Mouse (Mus musculus): ENCODE results near the gene Tmem251. TPM values are rescaled to one million over a fixed set of nuclear protein-coding genes. Genes with fewer than 3 reads are reported as not detected.

Tmem251 gene
- polyA plus RNA-seq, 1 experiment: 4.5 TPM

GRCm38 (mm10) chr12:102698089-102698684, 45.4 kb upstream of the Tmem251 start:
- TF ChIP-seq MAX (IDR thresholded peaks at IDR 0.05) (no peak), FOSL1 (IDR thresholded peaks at IDR 0.05; ENCODE audit: insufficient read depth, low read length, poor library complexity, severe bottlenecking) (no peak), MYOG (IDR thresholded peaks at IDR 0.05; ENCODE audit: control insufficient read depth, extremely low read depth, insufficient read length) (no peak), MYOD1 (IDR thresholded peaks at IDR 0.05; ENCODE audit: control insufficient read depth, insufficient read length, low read depth) (no peak)
- Histone ChIP-seq H3ac (ENCODE audit: control insufficient read depth, insufficient read length, low read depth) (no peak overlapping the region), H3K79me3 (ENCODE audit: low read depth) (no peaks in the 10 kb centered on the region), H3K27me3 (ENCODE audit: control insufficient read depth, insufficient read depth, insufficient read length) (no peaks in the 10 kb centered on the region), H3K79me2 (ENCODE audit: control insufficient read depth, insufficient read depth) (no peaks in the 10 kb centered on the region), H3K4me3 (ENCODE audit: insufficient read depth, poor library complexity, severe bottlenecking) (no peak overlapping the region), H3K36me3 (ENCODE audit: control insufficient read depth, insufficient read depth) (no peaks in the 10 kb centered on the region)

GRCm38 (mm10) chr12:102699156-102699555, 44.4 kb upstream of the Tmem251 start:
- no peak overlapping the region for H3ac ChIP-seq (ENCODE audit: control insufficient read depth, insufficient read length, low read depth)
- H3K79me2 ChIP-seq (ENCODE audit: control insufficient read depth, insufficient read depth): no peaks in the 10 kb centered on the region
- no peaks in the 10 kb centered on the region for H3K79me3 ChIP-seq (ENCODE audit: low read depth)
- H3K4me3 ChIP-seq (ENCODE audit: insufficient read depth, poor library complexity, severe bottlenecking): no peak overlapping the region
- no peaks in the 10 kb centered on the region for H3K27me3 ChIP-seq (ENCODE audit: control insufficient read depth, insufficient read depth, insufficient read length)
- no peaks in the 10 kb centered on the region for H3K36me3 ChIP-seq (ENCODE audit: control insufficient read depth, insufficient read depth)
- TF ChIP-seq MYOG (IDR thresholded peaks at IDR 0.05; ENCODE audit: control insufficient read depth, extremely low read depth, insufficient read length) (no peak), CTCF (IDR thresholded peaks at IDR 0.05; ENCODE audit: control insufficient read depth, insufficient read depth, insufficient read length) (no peak), MAX (IDR thresholded peaks at IDR 0.05) (no peak), USF1 (IDR thresholded peaks at IDR 0.05; ENCODE audit: low read depth) (no peak), CEBPB (IDR thresholded peaks at IDR 0.05; ENCODE audit: low read depth) (no peak), MYOD1 (IDR thresholded peaks at IDR 0.05; ENCODE audit: control insufficient read depth, insufficient read length, low read depth) (no peak), FOSL1 (IDR thresholded peaks at IDR 0.05; ENCODE audit: insufficient read depth, low read length, poor library complexity, severe bottlenecking) (no peak)

- TF ChIP-seq USF1 (IDR thresholded peaks at IDR 0.05; ENCODE audit: low read depth) (no peak), CTCF (IDR thresholded peaks at IDR 0.05; ENCODE audit: control insufficient read depth, insufficient read depth, insufficient read length) (no peak), CEBPB (IDR thresholded peaks at IDR 0.05; ENCODE audit: low read depth) (no peak), MYOD1 (IDR thresholded peaks at IDR 0.05; ENCODE audit: control insufficient read depth, insufficient read length, low read depth) (no peak), FOSL1 (IDR thresholded peaks at IDR 0.05; ENCODE audit: insufficient read depth, low read length, poor library complexity, severe bottlenecking) (no peak), MAX (IDR thresholded peaks at IDR 0.05) (no peak), MYOG (IDR thresholded peaks at IDR 0.05; ENCODE audit: control insufficient read depth, extremely low read depth, insufficient read length) (no peak)
- Histone ChIP-seq H3ac (ENCODE audit: control insufficient read depth, insufficient read length, low read depth) (no peak overlapping the region), H3K36me3 (ENCODE audit: control insufficient read depth, insufficient read depth) (no peaks in the 10 kb centered on the region), H3K27me3 (ENCODE audit: control insufficient read depth, insufficient read depth, insufficient read length) (no peaks in the 10 kb centered on the region), H3K79me3 (ENCODE audit: low read depth) (no peaks in the 10 kb centered on the region), H3K79me2 (ENCODE audit: control insufficient read depth, insufficient read depth) (no peaks in the 10 kb centered on the region), H3K4me3 (ENCODE audit: insufficient read depth, poor library complexity, severe bottlenecking) (no peak overlapping the region)
Observed at GRCm38 (mm10) chr12:102700453-102700852, 43.1 kb upstream of the Tmem251 start.

- no peak overlapping the region for H3K4me3 ChIP-seq (ENCODE audit: insufficient read depth, poor library complexity, severe bottlenecking)
- no peak for TF ChIP-seq MYOD1 (IDR thresholded peaks at IDR 0.05; ENCODE audit: control insufficient read depth, insufficient read length, low read depth)
- TF ChIP-seq MYOG (IDR thresholded peaks at IDR 0.05; ENCODE audit: control insufficient read depth, extremely low read depth, insufficient read length): no peak
- no peak for TF ChIP-seq USF1 (IDR thresholded peaks at IDR 0.05; ENCODE audit: low read depth)
- TF ChIP-seq CTCF (IDR thresholded peaks at IDR 0.05; ENCODE audit: control insufficient read depth, insufficient read depth, insufficient read length): no peak
- TF ChIP-seq CEBPB (IDR thresholded peaks at IDR 0.05; ENCODE audit: low read depth): no peak
- no peak for TF ChIP-seq MAX (IDR thresholded peaks at IDR 0.05)
- no peak for TF ChIP-seq FOSL1 (IDR thresholded peaks at IDR 0.05; ENCODE audit: insufficient read depth, low read length, poor library complexity, severe bottlenecking)
- no peaks in the 10 kb centered on the region for H3K27me3 ChIP-seq (ENCODE audit: control insufficient read depth, insufficient read depth, insufficient read length)
- no peaks in the 10 kb centered on the region for H3K79me3 ChIP-seq (ENCODE audit: low read depth)
- H3K36me3 ChIP-seq (ENCODE audit: control insufficient read depth, insufficient read depth): no peaks in the 10 kb centered on the region
- H3K79me2 ChIP-seq (ENCODE audit: control insufficient read depth, insufficient read depth): no peaks in the 10 kb centered on the region
- no peak overlapping the region for H3ac ChIP-seq (ENCODE audit: control insufficient read depth, insufficient read length, low read depth)
Observed at GRCm38 (mm10) chr12:102701691-102702207, 41.8 kb upstream of the Tmem251 start.

GRCm38 (mm10) chr12:102702356-102703110, 41.0 kb upstream of the Tmem251 start:
- no peaks in the 10 kb centered on the region for H3K79me3 ChIP-seq (ENCODE audit: low read depth)
- H3K27me3 ChIP-seq (ENCODE audit: control insufficient read depth, insufficient read depth, insufficient read length): no peaks in the 10 kb centered on the region
- TF ChIP-seq FOSL1 (IDR thresholded peaks at IDR 0.05; ENCODE audit: insufficient read depth, low read length, poor library complexity, severe bottlenecking) (no peak), CTCF (IDR thresholded peaks at IDR 0.05; ENCODE audit: control insufficient read depth, insufficient read depth, insufficient read length) (no peak), MYOG (IDR thresholded peaks at IDR 0.05; ENCODE audit: control insufficient read depth, extremely low read depth, insufficient read length) (no peak), MAX (IDR thresholded peaks at IDR 0.05) (no peak), MYOD1 (IDR thresholded peaks at IDR 0.05; ENCODE audit: control insufficient read depth, insufficient read length, low read depth) (no peak), USF1 (IDR thresholded peaks at IDR 0.05; ENCODE audit: low read depth) (no peak), CEBPB (IDR thresholded peaks at IDR 0.05; ENCODE audit: low read depth) (no peak)
- H3K4me3 ChIP-seq (ENCODE audit: insufficient read depth, poor library complexity, severe bottlenecking): no peak overlapping the region
- H3K36me3 ChIP-seq (ENCODE audit: control insufficient read depth, insufficient read depth): no peaks in the 10 kb centered on the region
- no peak overlapping the region for H3ac ChIP-seq (ENCODE audit: control insufficient read depth, insufficient read length, low read depth)
- H3K79me2 ChIP-seq (ENCODE audit: control insufficient read depth, insufficient read depth): no peaks in the 10 kb centered on the region
